Mouse (Mus musculus) kidney, adult 8-10 months (tissue): Measurements from ENCODE around the gene Igf1r.

Source experiments
- DNase-seq, 2 experiments: peaks; one replicate each; pipeline ENCODE4 v3.0.0; 2022

Gene Igf1r

DNA sequence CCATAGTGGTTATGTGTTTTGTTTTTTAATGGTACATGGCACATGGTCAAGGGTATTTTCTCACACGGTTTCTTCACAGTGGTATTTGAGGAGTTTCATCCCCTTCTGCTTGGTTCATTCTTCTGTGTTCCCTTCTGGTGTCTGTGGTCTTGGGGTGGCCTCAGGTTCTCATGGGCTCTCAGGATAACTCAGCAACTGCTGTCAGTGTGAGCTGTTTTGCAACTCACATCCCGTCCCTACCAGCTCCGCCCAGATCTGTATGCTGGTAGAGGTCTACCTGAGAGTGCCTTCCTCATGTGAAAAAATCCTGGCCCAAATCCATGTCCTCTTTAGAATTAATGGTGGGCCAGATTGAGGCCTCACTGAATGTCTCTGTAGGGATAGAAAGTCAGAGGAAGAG, 104.4 kb downstream of the Igf1r start:
- no peak for DNase-seq

DNA sequence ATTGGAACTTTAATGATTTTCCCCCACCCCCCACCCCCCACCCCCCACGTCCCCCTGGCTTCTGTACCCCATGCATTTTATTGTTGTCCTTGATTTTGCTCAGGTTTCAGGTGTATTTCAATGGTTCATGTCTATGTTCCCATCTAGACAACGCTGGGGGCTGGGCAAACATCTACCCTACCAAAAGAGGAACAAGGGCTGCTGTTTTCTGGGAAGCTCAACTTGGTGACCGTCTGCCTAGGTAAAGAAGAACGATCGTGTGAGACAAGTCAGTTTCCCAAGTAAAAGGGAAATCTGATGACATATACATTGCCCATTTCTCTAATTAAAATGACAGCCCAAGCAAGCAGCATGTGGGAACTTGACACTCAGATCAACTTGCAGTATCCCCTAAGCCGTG, 107.1 kb downstream of the Igf1r start:
- no peak for DNase-seq

DNA sequence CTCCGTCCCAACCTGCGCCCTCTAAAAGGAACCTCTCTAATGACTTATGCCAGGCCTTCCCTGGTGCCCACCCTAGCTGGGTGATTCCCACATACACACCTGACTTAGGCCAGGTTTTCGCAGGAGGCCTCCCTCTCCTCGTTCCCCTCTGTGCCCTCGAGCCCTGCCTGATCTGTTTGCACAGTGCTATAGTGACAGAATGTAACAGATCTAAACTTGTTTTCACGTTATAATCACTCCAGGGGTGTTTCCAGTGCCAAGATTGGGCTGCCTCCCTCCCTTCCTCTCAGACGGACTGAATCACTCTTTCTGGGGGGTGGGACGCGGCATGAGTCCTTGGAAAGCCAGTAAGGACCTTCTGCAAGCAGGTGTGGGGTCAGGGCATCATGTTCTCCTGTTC, 108.8 kb downstream of the Igf1r start:
- no peak for DNase-seq

DNA sequence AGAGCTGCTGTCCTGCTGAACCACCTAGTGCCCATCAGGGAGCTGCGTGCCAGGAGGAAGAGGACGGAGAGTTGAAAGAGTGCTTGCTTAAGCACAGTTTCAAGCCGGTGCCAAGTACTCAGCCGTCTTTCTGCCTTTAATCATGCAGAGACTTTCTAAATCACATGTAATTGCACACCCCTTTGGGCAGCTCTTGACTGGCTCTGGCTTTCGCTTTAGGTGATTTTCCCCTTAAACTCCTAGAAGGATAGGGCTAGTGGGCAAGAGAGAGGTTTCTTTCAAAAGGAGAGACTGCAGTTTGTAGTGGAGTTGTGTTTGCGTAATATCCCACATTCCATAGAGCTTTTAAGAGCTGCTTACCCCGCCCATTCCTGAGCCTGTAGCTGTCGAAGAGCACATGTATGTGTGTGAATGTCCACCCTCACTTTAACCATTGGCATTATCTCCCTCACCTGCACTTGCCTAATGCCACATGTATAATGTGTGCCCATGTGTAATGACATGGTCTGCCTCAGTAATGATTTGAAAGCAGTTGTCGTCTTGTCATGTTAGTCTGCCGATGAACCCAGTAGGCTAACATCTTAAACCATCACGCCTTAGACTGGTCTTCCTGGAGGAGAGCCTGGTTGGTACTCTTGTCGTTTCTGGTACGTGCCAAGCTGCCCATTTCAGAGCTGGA, 109.7 kb downstream of the Igf1r start:
- no peak for DNase-seq

DNA sequence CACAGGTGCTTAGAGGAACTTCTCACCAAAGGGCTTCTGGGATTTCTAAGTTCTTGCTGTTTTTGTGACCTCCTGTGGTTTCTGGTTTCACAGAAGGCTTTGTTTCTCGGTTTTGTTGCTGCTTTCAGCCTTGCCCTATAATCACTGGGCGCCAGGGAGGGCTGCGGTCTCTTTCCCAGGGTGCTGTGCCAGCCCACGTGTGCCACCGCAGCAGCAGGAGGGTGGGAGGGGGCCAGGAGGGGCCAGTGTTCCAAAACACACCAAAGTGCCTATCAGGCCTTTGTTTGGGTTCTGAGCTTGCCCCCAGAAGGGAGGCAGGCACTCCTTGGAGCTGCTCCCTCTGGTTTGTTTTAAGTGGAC, 110.2 kb downstream of the Igf1r start:
- no peak for DNase-seq

DNA sequence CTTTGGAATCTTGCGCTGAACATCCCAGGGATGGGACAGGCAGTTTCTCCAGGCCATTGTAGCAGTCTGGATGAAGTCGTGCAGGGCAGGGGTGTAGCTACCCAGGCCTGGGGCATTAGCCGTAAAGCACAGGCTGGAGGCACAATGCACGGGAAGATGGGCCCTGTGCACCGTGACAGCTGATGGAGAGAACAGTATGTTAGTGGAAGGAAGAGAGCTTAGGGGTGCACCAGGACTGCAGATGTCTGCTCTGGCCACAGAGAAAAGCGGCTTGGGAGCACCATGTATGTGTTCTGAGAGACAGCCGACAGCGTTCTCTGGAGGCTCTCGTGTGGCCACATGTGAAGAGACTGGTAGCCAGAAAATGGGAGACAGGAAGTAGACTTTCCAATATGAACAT, 111.1 kb downstream of the Igf1r start:
- DNase-seq, result no peak

DNA sequence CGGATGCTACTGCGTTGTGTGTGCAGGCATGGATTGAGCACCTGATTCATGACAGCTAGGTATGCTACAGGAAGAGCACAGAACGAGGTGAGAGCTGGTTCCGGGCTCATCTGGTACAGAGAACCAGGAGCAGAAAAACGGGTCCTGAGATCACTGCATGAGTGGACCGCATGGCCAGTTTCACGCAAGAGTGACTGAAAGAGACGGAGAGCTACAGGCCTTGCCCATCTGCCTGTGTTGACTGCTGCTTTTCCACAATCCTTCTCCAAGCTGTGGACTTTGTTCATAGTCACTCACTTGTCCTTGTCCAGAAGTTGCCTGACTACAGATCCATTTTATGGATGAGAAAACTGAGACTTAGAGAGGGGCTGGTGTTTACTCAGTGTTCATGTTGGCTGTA, 111.5 kb downstream of the Igf1r start:
- peak in 1 of 2 experiments; percentile 56 for DNase-seq

DNA sequence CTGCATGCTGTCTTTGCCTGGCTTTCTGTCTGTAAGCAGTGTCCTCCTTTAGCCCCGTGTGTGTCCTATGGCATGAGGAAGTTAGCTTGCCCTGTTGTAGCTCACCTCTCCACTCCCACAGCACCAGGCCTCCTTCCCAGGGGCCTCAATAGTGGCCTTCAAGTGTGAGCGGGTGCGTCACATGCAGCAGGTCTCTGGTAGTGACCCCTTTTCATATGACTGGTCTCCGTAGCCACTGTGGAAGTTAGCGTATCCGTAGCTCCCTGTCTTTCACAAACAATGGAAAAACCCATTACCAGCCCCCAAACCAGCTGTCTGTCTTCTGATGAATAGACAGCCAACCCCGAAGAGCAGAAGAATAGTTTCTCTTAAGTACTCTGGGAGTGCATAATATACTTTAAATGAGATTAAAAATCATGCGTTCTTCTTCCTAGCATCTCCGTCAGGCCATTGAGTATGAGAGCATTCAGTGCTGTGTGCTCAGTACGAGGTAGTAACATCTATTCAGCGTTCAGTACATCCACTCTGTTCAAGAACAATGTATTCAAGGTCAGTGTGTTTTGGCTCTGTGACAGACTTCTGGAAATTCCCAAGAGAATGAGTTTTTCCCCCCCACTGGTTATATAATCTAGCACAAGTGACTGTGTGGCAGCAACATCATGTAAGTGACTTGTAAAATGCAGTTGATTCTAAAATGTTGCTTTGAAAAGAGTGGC, 112.2 kb downstream of the Igf1r start:
- peak; percentile 59 to 86 for DNase-seq

DNA sequence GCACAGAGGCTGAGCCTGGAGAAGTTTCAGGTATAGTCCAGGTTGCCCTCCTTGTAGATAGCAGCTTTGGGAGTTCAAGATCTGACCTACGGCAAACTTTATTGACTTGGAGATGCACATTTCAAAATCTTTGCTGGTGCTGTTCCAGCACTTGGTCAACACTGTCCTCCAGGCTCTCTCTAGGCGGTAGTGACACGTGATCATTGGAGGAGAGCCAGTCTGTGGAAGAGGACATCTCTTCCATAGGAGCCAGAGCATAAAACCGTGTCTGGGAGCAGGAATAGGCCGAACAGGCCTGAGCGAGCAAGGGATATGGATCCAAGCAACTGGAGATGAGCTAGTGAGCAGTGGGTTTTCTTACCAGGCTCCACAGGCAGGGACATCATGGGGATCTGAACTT, 113.3 kb downstream of the Igf1r start:
- DNase-seq, result peak; percentile 61

DNA sequence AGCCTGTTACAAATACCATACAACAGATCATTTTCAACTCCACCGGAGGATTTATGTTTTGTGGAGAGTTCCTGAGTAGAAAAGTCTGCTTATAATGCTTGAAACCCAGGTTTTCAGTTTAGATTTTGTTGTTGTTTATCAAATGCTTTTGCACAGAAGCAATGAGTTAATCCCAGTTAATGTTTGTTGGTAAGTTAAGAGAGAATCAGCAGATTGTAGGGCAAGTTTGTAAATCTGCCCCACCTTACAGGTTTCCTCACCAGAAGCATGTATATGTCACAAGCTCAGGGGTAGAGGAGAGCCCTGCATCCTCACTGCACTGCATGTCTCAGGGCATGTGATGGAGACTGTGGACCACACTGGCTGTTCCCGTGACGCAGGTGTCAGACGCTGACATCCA, 114.7 kb downstream of the Igf1r start:
- no peak for DNase-seq

DNA sequence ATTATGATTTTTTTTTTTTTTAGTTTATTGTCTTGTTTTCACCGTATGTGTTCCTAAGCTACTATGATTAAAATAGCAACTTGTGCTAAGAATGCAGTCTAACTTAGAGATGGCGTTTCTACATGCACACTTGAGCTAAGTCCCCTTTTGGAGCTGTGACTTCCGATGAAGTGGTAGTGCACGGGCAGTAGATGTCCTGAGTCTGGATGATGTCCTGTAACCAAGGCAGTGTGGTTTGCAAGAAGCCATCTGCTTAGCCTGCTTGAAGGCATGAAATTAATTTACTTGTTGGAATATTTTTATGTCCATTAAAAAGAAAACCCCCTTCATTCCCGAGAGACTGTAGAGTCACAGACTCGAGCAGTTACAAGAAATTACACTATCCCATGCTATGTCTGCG, 116.7 kb downstream of the Igf1r start:
- no peak for DNase-seq

DNA sequence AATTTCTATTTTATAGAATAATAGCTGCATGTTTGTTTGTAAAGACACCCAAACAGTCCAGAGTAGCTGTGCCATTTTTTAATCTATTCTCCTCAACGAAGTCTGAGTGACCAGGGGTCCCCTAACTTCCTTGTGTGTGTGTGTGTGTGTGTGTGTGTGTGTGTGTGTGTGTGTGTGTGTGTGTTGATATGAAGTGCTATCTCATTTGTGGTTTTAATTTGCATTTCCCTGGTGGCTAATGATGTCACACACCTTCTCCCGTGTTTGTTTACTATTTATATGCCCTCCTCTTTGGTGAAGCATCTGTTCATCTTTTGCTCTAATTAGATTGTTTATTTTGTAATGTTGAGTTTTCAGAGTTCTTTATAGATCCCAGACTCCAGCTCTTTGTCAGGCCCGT, 117.4 kb downstream of the Igf1r start:
- no peak for DNase-seq

DNA sequence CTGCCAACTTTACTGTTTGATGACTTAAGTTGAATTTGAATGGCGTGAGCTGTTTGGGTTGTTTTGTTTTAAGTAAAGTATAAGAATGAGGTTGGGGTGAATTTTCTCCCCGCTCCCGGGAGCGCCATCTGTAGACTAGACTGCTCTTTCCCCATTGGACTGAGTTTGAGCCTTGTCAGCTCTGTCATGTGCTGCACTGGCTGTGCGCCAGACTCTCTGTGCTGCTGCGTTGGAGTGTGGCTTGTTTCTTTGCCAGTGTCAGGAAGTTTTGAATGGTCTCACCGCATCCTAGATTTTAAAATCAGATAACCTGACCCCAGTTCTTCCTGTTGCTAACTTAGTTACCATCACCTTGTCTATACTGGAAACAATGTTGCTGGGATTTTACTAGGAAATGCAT, 118.0 kb downstream of the Igf1r start:
- peak; percentile 85 to 89 for DNase-seq

DNA sequence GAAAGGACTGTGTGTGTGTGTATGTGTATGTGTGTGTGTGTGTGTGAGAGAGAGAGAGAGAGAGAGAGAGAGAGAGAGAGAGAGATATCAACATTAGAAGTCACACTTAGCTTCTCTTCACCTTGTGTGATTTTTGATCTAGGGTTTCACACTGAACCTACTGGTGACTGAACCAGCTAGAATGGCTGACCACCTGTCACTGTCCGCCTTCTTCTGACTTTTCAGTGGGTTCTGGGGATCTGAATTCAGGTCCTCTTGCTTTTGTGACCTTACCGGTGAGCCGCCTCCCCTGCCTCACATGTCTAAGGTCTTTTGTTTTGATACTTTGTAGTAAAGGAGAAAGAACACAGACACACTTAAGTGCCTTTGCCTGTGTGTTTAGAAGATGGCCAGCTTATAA, 118.4 kb downstream of the Igf1r start:
- DNase-seq, result no peak

DNA sequence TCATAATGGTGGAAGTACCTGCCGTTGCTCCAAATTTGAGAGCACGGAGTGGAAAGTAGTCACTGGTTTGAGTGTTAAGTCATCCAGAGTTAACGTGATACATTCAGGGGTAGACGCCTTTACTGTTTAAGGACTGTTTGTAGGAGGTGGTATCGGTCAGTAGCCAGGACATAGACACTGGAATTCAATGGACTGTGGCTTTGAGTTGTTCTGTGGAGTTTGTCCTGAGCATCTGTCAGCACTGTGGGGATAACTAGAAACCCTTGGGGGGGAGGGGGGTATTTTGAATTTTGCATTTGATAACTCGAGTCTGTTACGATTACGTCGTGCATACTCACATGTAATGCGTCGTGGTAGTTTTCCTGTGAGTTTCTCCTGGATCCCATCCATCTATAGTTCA, 119.1 kb downstream of the Igf1r start:
- DNase-seq, result no peak

DNA sequence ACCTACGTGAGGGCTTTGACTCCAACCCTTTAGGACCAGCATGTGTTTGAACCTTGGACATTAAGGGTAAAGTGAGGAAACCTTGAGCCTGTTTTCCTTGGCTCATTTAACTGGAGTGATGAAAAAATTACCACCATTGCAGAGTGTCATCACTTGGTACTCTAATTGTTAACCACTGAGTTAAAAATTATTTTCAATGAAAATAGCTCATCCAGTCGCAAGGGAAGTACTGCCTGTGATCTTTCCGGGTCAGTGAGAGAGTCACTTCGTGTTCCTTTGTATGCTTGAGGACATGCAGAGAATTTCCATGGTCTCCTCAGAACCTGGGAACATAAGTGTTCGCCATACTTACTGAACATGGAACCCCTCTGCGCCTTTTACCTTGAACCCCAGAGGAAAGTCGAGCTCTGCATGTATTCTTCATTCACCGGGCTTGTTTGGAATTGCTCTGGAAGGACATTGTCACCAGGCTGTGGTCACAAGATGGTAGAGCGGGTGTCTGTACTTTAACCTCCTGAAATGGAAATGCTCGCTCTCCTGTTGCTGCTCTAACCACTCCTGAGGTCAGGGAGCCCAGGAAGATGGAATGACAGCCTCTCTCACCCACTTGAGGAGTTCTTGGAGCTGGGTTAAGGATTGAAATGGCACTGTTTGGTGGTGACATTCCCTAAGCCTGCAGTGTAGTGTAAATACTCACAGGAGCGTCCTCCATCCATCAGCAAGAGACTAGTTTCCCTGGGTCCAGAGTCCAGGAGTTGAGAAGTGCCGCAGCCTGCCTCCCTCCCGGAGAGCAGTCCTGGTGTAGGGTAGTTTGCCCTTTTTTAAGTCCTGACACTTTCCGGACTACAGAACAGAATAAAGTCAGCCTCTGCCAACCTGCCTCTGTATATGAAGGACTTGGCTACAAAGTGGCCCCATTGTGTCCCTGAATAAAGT, 120.2 kb downstream of the Igf1r start:
- peak; percentile 82 to 87 for DNase-seq

DNA sequence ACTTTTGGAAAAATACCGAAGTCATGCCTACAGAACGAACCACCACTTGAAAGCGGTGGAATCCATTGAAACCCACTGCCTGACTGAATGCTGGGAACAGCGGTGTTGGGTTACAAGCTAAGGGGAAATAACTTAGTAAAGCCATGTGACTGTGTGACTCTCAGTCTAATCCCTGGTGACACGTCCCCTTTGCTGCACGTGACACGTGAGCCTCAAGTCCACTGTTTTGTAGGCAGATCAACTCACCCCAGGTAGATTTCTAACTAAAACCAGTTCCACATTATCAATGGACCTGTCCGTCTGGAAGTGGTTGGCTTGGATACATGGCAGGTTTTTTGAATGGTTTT, 120.8 kb downstream of the Igf1r start:
- DNase-seq, result peak; percentile 68 to 77

DNA sequence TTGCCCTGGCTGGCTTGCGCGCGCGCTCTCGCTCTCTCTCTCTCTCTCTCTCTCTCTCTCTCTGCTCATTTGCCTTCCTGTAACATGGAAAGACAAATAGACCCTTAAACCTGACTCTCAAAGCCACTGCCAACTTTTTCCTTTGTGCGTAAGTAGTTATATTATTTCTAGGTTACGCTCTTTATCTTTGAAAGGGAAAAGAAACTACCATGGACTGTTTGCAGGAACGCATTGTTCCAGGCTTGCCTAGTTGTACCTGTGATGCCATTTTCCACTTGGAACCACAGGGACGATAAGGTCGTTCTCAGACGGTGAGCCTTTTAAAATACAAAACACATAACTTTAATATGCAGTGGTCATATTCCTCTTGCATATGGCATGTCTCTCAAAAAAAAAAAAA, 122.1 kb downstream of the Igf1r start:
- DNase-seq, result no peak

DNA sequence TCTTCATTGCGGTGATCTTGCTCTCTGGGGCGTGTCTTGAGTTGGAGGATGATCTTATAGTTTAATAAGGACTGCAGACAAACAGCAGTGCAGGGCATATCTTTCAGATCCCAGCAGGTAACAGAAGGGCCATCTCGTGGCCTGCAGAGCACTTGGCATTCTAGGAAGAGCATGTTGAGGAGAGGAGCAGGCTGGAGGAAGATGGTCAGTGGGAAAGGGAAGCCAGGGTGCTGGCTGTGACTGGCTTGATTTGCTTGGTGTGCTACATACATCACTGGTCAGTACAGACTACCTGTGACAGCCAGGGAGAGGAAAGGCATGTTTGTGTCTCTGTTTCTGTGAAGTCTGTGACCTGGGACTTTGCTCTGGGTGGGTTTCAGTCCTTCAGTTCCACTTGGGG, 122.8 kb downstream of the Igf1r start:
- no peak for DNase-seq

DNA sequence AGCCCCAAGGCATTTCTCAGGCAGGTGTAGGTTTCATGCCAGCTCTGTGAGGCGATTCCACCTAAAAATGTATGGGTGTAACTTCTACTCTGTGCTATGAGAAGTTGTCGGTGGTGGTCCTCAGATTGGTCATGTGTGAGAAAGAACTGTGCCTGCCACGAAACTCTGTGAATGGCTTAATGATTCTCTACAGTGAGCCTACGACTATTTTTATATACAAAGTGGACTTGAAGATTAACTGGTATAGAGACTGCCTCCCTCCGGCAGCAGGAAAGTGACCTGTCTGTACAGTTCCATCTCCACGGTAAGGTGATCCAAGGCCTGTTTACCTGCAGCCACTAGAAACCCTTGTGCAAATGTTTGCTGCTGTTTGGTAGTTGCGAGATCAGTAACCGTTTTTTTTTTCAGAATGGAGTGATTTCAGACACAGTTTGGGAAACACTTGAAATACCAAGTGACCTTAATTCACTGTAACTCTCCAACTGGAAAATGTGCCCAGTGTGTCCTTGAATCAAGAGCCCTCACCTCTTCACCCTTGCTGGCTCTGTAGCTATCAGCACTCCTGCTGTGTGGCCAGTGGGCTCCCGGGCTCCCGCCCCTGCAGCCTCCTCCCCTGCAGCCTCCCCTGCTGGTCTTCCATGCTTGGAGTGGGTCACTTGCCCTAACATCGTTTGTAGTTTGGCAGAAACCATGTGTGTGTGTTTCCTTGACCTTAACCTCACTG, 127.7 kb downstream of the Igf1r start:
- peak; percentile 66 to 70 for DNase-seq

DNA sequence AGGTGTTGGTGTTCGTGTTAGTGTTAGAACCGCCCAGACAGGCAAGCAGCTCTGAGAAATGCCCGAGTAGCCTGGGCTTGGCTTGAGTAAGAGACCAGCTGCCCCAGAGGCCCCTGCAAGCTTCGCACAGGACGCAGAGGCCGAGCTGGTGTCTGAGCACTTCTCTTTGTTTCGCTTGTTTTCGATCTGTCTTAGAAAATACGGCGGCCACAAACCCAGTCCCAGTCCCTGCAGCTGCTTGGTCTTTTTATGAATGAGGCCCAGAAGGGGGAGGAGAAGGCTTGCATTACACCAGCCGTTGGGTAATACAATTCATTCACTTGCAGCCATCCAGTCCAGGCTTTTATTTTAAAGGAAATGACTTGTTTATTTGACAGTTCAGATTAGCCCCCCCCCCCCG, 132.7 kb downstream of the Igf1r start:
- no peak for DNase-seq

DNA sequence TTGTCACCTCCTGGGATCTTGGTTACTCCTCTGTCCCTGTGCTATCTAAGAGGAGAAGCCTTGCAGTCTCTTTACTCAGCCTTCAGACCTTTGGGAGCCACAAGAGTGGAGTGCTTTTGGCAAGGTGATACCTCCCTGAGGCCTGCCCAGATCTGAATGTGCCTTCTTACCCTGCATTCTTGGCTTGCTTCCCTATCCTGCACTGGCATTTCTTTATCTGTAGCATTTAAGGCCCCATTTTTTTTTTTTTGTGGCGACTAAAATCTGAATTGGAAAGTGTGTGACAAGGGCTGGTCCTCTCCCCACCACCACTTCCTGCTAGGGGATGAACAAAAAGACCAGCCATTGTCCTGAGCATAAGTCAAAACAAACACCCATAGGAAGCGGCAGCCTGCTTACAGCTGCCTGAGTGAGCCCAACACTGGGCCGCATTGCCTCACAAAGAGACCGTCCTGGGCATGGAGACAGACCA, 133.3 kb downstream of the Igf1r start:
- DNase-seq, result peak in 1 of 2 experiments; percentile 59

DNA sequence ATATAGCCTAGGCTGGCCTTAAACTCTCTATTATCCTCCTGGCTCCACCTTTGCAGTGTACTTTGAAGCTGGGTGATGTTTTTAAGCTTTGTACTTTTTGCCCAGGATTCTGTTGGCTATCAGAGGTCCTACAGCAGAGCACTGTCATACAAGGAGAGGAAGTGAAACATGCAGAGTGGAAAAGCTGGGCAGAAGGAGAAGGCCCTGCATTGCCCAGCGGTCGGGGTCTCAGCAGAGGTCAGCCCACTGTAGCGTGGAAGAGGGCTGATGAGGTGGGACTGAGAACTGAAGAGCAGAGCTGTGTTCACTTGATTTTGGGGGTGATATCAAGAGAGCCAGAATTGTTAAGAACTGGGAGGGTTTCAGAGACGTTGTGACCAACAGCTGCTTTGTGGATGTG, 134.9 kb downstream of the Igf1r start:
- no peak for DNase-seq
